Mouse (Mus musculus) kidney, embryonic 15.5 days (tissue): Measurements from ENCODE around the gene Cyp2g1. TPM values are rescaled to one million over a fixed set of nuclear protein-coding genes. Genes with fewer than 3 reads are reported as not detected.
A peak's percentile ranks its signal among the peaks of the same experiment; 100 is the strongest.

Source experiments
- ATAC-seq: fragments of 200-750 bp; cut with Nextera tagmentation; replicated peaks from 2 replicates; pipeline ENCODE4 v1.8.0; 2017; ENCODE audit warnings: moderate TSS enrichment; ENCODE audit not compliant: low FRiP score
- H3K27ac ChIP-seq: fragments of 300-500 bp; sonication (generic); 2 replicates; pipeline ENCODE4 v1.5.1; 2015; ENCODE audit warnings: mild to moderate bottlenecking, inconsistent platforms
- H3K27me3 ChIP-seq: fragments of 300-500 bp; sonication (generic); 2 replicates; pipeline ENCODE4 v1.6.1; 2015; ENCODE audit warnings: inconsistent platforms
- H3K36me3 ChIP-seq: fragments of 300-500 bp; sonication (generic); 2 replicates; pipeline ENCODE4 v1.6.1; 2015; ENCODE audit warnings: inconsistent platforms
- H3K4me1 ChIP-seq: fragments of 300-500 bp; sonication (generic); 2 replicates; pipeline ENCODE4 v1.6.1; 2015; ENCODE audit warnings: inconsistent platforms
- H3K4me2 ChIP-seq: fragments of 300-500 bp; sonication (generic); 2 replicates; pipeline ENCODE4 v1.6.1; 2015; ENCODE audit warnings: moderate library complexity, mild to moderate bottlenecking, inconsistent platforms
- H3K4me3 ChIP-seq: fragments of 300-500 bp; sonication (generic); replicated peaks from 2 replicates; pipeline ENCODE4 v1.5.1; 2015; ENCODE audit warnings: mild to moderate bottlenecking, inconsistent platforms
- H3K9ac ChIP-seq: fragments of 300-500 bp; sonication (generic); 2 replicates; pipeline ENCODE4 v1.6.1; 2015; ENCODE audit warnings: mild to moderate bottlenecking, inconsistent platforms
- H3K9me3 ChIP-seq: fragments of 300-500 bp; sonication (generic); replicated peaks from 2 replicates; pipeline ENCODE4 v1.6.1; 2016; ENCODE audit warnings: inconsistent platforms
- WGBS: fragments of 180-500 bp; shearing (Covaris S2); methylation state at CpG from one replicate; pipeline ENCODE4 v1.1.7; 2015; ENCODE audit warnings: mixed read lengths; 5-methylcytosine and 5-hydroxymethylcytosine counted together
- polyA plus RNA-seq: library from polyadenylated mRNA; unstranded; fragments of >200 nt; fragmentation: Nextera tagmentation; extraction: Ambion mirVana; gene quantifications from 2 replicates; pipeline ENCODE4 v1.2.1, GENCODE M21; 2015

Gene Cyp2g1
- polyA plus RNA-seq: not detected in 2 replicates

DNA sequence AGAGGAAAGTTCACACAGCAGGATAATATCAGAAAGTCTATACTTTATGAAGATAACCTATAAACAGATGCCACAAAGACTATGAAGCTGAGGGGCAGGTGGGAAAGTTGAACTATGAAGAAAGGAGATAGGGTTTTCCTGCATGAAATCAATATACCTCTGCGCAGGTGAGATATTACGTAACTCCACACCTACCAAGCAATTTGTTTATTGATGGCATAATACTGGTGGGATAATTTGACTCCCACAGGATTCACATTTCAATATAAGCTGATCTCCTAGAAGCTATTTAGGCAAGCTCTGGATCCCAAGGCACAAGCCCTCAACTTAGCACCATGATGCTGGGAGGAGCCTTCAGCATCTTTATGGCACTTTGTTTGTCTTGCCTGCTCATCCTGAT is at the start of gene Cyp2g1:
Cyp2g1 (plus strand) TSS at position 301 of the 400 bp plus-strand sequence.
- Histone ChIP-seq H3K9me3 (no peaks in the 10 kb centered on the region), H3K4me1 (no peaks in the 10 kb centered on the region), H3K9ac (no peak within 1 kb of the TSS), H3K4me2 (no peak within 1 kb of the TSS), H3K27me3 (no peaks in the 10 kb centered on the region), H3K27ac (no peak within 1 kb of the TSS), H3K36me3 (no peaks in the 10 kb centered on the region), H3K4me3 (no peak within 1 kb of the TSS)
- no peak for ATAC-seq
- 84% methylated on average over 2 of the region's 2 CpGs for WGBS

DNA sequence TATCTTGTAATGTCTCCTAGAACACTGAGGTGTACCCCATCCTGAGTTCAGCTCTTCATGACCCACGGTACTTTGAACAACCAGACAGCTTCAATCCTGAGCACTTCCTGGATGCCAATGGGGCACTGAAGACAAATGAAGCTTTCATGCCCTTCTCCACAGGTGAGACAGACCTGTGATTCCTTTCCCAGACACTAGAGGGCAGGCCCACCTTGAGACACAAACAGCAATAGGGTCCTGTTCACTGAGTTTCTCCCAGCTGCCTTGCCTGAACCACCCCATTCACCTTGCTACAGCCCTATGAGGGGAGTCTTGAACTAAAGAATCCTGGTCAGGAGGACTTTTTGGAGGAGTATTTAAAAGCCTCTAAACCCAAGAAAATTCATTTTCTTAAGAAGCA is 41.6 kb upstream of the Cyp2g1 start:
- Histone ChIP-seq H3K27ac (no peak overlapping the region), H3K9me3 (no peaks in the 10 kb centered on the region), H3K4me3 (no peak overlapping the region), H3K4me1 (no peaks in the 10 kb centered on the region), H3K27me3 (no peaks in the 10 kb centered on the region), H3K9ac (no peak overlapping the region), H3K4me2 (no peak overlapping the region), H3K36me3 (no peaks in the 10 kb centered on the region)
- 66% methylated on average over 1 of the region's 1 CpGs for WGBS
- no peak for ATAC-seq

DNA sequence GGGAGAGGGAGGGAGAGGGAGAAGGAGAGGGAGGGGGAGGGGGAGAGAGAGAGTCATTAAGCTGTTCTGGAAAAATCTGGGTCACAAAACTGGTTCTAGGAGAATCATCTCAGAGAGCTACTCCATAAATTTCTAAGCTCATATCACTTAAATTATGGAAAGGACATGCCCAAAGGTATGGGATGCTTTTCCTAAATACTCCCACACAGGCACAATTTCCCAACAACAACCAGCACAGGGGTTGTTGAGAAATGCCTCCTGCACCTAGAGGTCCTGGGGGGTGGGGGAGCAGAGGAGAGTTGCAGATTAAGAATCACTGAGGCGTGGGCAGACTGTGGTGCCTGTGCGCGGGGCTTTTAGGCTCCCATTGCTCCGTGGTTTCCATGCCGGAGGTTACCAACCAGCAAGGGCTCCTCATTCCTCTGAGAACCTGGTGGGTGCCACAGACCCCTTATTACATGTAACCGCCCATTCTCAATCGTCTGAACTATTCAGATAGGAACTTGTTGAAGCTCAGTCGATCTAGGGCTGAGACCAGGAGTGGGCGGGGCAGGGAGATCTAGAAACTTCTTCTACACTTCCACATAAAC is 38.7 kb upstream of the Cyp2g1 start:
- Histone ChIP-seq H3K9me3 (no peaks in the 10 kb centered on the region), H3K4me2 (no peak overlapping the region), H3K9ac (no peak overlapping the region), H3K36me3 (no peaks in the 10 kb centered on the region), H3K27me3 (no peaks in the 10 kb centered on the region), H3K4me3 (no peak overlapping the region), H3K27ac (no peak overlapping the region), H3K4me1 (no peaks in the 10 kb centered on the region)
- WGBS: 79% methylated on average over 9 of the region's 9 CpGs
- ATAC-seq: no peak

DNA sequence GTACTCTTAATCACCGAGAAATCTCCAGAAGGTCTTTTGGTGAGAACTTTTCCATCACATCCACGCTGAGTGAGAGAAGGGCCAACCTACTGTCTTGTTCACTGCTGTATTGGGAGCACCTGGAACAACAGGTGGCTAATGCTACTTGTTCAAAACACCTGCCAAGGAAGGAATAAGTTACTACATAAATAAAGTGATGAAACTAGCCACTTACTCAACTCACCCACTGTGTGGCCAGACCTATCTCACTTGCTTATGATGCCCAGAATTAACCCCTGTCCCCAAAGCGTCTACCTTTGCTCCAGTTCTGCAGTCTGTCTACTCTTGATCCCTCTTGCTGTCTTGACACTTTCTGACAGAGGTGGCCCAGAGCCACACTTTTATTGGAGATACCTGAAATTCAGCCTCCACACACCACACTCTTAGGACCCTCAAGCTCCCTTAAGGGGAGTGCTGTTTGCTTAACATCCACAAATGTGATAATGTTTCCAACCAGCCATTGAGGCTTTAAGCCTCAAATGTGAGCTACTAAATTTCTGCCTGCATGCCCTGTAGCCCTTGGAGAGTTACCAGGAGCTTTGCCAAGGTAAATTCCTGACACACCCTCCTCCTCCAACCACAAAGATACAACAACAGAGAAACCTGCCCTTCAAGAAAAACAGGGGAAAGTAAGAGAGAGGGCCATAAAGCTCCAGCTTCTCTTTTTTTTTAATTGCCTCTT is 35.7 kb upstream of the Cyp2g1 start:
- no peak for ATAC-seq
- no peak overlapping the region for H3K9ac ChIP-seq
- 85% methylated on average over 3 of the region's 3 CpGs for WGBS
- H3K9me3 ChIP-seq: no peaks in the 10 kb centered on the region
- H3K36me3 ChIP-seq: no peaks in the 10 kb centered on the region
- H3K27ac ChIP-seq: no peak overlapping the region
- no peak overlapping the region for H3K4me3 ChIP-seq
- H3K27me3 ChIP-seq: no peaks in the 10 kb centered on the region
- H3K4me1 ChIP-seq: no peaks in the 10 kb centered on the region
- no peak overlapping the region for H3K4me2 ChIP-seq

DNA sequence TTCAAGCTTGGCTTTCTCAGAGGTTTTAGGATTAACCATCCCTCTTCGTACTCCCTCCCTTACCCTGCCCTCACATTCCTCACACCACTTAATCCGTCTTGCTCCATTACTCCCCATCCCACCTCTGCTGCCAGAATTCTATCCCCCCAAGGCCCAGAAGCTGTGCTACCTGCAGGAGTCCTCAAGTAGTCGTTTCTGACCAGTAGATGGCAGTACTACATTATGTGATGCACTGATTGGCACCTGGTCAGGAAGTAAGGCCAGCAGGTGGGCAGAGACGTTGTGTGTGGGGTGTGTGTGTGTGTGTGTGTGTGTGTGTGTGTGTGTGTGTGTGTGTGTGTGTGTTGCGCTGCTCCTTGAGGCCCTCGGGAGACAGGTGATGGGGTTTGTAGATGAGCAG is 32.8 kb upstream of the Cyp2g1 start:
- 19% methylated on average over 6 of the region's 6 CpGs for WGBS

DNA sequence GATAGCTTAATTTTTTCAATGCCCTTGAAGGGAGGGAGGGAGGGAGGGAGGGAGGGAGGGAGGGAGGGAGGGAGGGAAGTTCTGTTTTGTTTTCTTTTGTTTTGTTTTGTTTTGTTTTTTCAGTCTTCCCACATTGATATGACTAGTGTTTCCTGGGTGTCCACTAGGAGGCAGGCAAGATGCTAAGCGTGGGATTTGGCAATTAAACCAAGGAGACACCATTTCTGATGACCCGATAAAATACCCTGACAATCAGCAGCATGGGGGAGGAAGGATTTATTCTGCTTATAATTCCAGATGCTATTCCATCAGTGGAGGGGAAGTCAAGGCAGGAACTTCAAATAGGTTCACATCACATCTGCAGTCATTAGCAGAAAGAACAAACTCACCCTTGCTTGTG is 30.9 kb upstream of the Cyp2g1 start:
- no peak for ATAC-seq
- 45% methylated on average over 2 of the region's 2 CpGs for WGBS
- Histone ChIP-seq H3K4me3 (no peak overlapping the region), H3K27me3 (no peaks in the 10 kb centered on the region), H3K9me3 (no peaks in the 10 kb centered on the region), H3K36me3 (no peaks in the 10 kb centered on the region), H3K4me1 (no peaks in the 10 kb centered on the region), H3K27ac (no peak overlapping the region), H3K9ac (no peak overlapping the region), H3K4me2 (no peak overlapping the region)

More for the DNA sequence above, 32.8 kb upstream of the Cyp2g1 start:
- Histone ChIP-seq H3K4me1 (no peaks in the 10 kb centered on the region), H3K4me2 (no peak overlapping the region), H3K9ac (no peak overlapping the region), H3K36me3 (no peaks in the 10 kb centered on the region), H3K9me3 (no peaks in the 10 kb centered on the region), H3K27ac (no peak overlapping the region), H3K4me3 (no peak overlapping the region), H3K27me3 (no peaks in the 10 kb centered on the region)
- peak; percentile 78 for ATAC-seq

DNA sequence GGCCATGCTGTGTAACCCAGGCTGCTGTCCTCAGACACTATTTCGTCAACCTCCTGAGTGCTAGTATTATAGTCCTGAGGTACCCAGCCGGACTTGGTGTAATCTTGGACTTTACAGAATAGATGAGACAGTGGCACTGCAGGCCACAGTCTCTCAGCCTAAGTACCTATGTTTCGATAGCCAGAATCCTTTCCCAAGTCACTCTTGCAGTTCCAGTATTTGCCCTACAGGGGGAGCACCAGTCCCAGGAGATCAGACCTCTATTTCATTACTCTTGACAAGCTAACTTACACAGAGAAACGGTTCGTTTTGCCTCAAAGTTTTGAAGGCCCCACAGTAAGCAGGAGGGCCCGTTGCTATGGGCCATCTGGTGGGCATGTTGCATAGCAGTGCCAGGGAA is 30.2 kb upstream of the Cyp2g1 start:
- no peaks in the 10 kb centered on the region for H3K27me3 ChIP-seq
- no peaks in the 10 kb centered on the region for H3K9me3 ChIP-seq
- no peaks in the 10 kb centered on the region for H3K4me1 ChIP-seq
- no peak overlapping the region for H3K4me2 ChIP-seq
- H3K36me3 ChIP-seq: no peaks in the 10 kb centered on the region
- H3K4me3 ChIP-seq: no peak overlapping the region
- WGBS: 37% methylated on average over 6 of the region's 6 CpGs
- no peak for ATAC-seq
- no peak overlapping the region for H3K9ac ChIP-seq
- no peak overlapping the region for H3K27ac ChIP-seq

DNA sequence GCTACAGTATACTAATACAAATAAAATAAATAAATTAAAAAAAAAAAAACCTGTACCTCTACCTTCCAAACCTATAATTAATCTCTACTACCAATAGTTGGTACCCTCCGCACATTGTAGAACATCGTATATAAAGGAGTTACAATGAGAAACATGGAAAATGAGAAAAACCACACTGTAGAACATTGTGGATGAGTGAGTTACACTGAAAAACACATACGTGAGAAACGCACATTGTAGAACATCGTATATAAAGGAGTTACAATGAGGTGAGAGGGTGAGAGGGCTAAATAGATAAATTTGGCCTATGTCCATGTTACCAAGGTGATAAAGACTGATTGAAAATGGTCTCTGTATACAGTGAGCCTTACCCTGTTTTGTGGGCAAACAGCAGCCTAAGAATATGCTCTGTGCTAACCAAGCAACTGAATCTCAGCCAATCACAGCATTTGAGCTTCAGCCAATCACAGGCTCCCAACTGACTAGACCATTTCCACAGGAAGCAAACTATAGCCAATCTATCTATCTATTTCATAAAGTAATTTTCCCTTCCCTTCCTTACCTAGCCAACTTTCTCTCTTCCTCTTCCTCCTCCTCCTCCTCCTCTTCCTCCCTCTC is 28.8 kb upstream of the Cyp2g1 start:
- ATAC-seq: peak; percentile 60; the same call in 1 of the 2 replicates
- no peak overlapping the region for H3K9ac ChIP-seq
- 76% methylated on average over 5 of the region's 5 CpGs for WGBS
- H3K4me2 ChIP-seq: no peak overlapping the region
- H3K36me3 ChIP-seq: no peaks in the 10 kb centered on the region
- H3K9me3 ChIP-seq: no peaks in the 10 kb centered on the region
- H3K27me3 ChIP-seq: no peaks in the 10 kb centered on the region
- no peak overlapping the region for H3K4me3 ChIP-seq
- H3K27ac ChIP-seq: no peak overlapping the region
- H3K4me1 ChIP-seq: no peaks in the 10 kb centered on the region

DNA sequence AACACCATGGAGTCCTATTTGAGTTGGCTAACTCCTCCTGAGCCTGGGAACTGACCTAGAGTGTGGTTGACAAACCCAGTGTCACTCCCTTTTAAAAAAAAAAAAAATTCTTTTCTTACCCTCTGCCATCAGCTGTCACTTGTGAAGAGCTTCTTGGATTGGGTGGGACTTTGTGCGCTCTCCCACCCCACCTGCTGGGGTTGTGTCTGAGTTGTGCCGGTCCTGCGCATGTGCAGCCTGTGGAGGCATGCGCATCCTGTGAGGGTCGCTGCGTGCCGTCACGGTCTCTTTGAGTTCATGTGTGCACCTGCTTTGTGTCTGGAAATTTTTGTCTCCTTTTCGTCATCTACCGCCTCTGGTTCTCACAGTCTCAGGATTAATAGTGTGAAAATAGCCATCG is 28.2 kb upstream of the Cyp2g1 start:
- H3K4me2 ChIP-seq: peak overlapping the region; percentile 24; the same call in 1 of the 2 replicates
- H3K4me1 ChIP-seq: no peaks in the 10 kb centered on the region
- no peak overlapping the region for H3K4me3 ChIP-seq
- 13% methylated on average over 11 of the region's 11 CpGs for WGBS
- no peaks in the 10 kb centered on the region for H3K36me3 ChIP-seq
- H3K27me3 ChIP-seq: no peaks in the 10 kb centered on the region
- no peaks in the 10 kb centered on the region for H3K9me3 ChIP-seq
- H3K27ac ChIP-seq: no peak overlapping the region
- H3K9ac ChIP-seq: no peak overlapping the region
- ATAC-seq: peak; percentile 59

DNA sequence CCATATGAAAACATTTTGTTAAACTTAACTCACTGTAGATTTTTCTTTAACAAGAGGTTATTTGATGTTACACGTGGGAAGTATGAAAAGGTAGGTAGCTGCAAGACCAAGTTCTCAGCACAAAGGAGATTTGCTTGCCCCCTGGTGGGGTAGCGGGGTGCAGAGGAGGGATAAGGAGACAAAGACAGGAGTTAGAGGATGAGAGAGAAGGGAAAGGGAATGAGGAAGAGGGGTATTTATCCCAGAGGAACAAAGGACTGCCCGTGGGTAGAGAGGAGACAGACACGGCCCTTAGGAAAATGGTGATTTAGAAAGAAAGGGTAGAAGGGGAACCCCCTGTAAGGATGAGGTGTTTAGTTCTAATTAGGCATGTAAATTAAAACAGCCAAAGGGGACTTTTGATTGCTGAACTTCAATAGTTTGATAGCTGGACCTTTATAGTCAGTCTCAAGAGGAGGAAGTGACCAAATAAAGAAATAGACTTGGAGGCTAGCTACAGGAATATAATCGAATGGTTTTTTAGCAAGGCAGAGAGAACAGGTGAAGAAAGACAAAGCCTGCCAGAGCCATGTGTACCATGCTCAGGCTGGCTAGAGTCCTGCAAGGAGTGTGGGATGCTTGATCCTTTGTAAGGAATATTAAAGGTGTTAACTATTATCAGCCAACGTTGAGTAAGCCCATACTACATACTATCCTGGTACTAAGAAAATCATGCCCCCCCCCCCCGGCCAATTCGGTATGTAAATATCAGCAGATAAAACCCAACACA is 27.5 kb upstream of the Cyp2g1 start:
- H3K9me3 ChIP-seq: no peaks in the 10 kb centered on the region
- no peak for ATAC-seq
- H3K4me3 ChIP-seq: no peak overlapping the region
- no peaks in the 10 kb centered on the region for H3K36me3 ChIP-seq
- no peaks in the 10 kb centered on the region for H3K27me3 ChIP-seq
- no peaks in the 10 kb centered on the region for H3K4me1 ChIP-seq
- no peak overlapping the region for H3K9ac ChIP-seq
- H3K27ac ChIP-seq: no peak overlapping the region
- H3K4me2 ChIP-seq: no peak overlapping the region
- WGBS: 23% methylated on average over 8 of the region's 8 CpGs

DNA sequence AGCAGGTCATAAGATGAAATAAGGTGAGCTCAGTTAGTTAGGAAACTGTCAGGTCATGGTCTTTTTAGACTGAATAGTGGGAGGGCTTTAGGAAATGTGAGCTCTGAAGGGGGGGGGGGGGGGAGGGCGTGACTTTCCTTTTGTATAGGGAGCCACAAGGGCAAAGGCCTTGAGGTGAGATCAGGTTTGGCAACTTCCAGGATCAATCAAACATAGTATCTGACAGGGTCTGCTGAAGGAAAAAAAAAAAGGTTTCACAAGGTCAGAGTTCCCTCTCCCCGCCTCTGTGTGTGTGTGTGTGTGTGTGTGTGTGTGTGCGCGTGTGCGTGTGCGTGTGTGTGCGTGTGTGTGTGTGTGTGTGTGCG is 26.9 kb upstream of the Cyp2g1 start:
- no peak for ATAC-seq
- WGBS: 31% methylated on average over 7 of the region's 8 CpGs
- H3K27ac ChIP-seq: no peak overlapping the region

DNA sequence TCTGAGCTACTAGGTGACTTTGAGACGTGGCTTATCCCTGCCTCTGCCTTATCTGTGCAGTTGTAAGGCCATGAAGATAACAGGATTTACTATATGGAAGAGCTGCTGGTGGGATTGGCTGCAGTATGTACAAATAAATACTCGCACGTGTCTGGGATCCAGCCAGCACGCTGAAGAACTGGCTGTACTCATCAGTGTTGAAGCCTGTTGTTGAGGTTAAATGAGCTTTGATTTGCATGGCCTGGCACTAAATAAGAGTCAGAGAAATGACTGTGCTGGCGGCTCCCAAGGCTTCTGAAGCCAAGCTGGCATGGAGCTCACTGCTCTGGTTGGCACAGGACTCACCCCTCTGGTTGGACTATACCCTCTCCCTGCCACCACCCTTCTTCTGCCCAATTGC is 25.5 kb upstream of the Cyp2g1 start:
- WGBS: 78% methylated on average over 5 of the region's 5 CpGs
- H3K4me1 ChIP-seq: no peaks in the 10 kb centered on the region
- no peak overlapping the region for H3K9ac ChIP-seq
- H3K27me3 ChIP-seq: no peaks in the 10 kb centered on the region
- H3K36me3 ChIP-seq: no peaks in the 10 kb centered on the region
- H3K9me3 ChIP-seq: no peaks in the 10 kb centered on the region
- no peak overlapping the region for H3K4me2 ChIP-seq
- ATAC-seq: no peak
- H3K4me3 ChIP-seq: no peak overlapping the region
- no peak overlapping the region for H3K27ac ChIP-seq

More for the DNA sequence above, 26.9 kb upstream of the Cyp2g1 start:
- Histone ChIP-seq H3K9me3 (no peaks in the 10 kb centered on the region), H3K4me1 (no peaks in the 10 kb centered on the region), H3K4me2 (no peak overlapping the region), H3K36me3 (no peaks in the 10 kb centered on the region), H3K9ac (no peak overlapping the region), H3K27me3 (no peaks in the 10 kb centered on the region), H3K4me3 (no peak overlapping the region)
